Mouse (Mus musculus) regulatory T cell (primary cell): ENCODE data around the gene Tmem221.

ENCODE experiments used
- in situ Hi-C: fragments of 300-600 bp; cut with MboI, MseI; formaldehyde crosslinking; loops from one replicate; pipeline ENCODE4 v1.15.1; 2025; ENCODE audit warnings: high pct_unique_total_duplicates

Gene Tmem221

GRCm38 (mm10) chr8:71558071-71558957, at the start of gene Tmem221:
Tmem221 (minus strand) TSS chr8:71558871.
- in situ Hi-C loops: no loop called here

DNA sequence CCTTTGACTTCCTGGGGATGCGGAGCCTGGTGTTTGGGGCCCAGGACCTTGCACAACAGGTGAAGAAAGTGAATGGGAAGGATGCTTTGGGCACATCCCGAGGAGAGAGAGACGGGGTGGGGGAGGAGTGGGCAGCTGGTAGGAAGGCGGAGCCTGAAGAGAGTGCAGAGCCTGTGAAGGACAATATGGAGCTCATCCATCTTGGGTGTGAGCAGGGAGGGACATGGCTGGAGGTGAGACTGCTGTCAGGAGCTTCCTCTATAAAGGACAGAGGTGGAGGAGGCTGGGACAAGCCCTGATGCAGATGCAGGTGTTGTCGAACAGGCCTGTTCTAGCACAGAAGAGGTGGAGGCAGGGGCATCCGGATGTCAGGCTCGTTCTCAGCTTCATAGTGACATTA, 45.4 kb upstream of the Tmem221 start:
- in situ Hi-C loops: no loop called here

GRCm38 (mm10) chr8:71602666-71603334, 44.1 kb upstream of the Tmem221 start:
- in situ Hi-C loops: no loop called here

- in situ Hi-C loops: no loop called here
Measured at GRCm38 (mm10) chr8:71601939-71602665, 43.4 kb upstream of the Tmem221 start.

GRCm38 (mm10) chr8:71598841-71599240, 40.2 kb upstream of the Tmem221 start:
- in situ Hi-C loops: no loop called here

DNA sequence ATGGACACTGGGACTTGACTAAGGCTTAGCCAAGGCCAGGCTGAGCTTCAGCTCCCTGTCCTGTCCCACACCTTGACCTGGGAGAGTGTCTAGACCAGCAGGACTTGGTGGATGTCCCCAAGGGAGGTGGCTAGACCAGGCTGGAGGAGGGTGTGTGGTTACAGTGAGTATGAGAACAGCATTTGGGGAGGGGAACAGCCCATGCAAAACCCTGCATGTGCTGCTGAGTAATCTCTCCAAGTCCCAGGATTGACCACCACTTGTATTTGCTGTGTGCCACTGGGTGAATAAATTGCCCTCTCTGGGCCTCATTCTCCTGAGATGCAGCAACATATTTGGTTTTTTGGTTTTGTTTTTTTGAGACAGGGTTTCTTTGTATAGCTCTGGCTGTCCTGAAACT, 39.7 kb upstream of the Tmem221 start:
- in situ Hi-C loops: no loop called here

- in situ Hi-C loops: no loop called here
Measured at GRCm38 (mm10) chr8:71597451-71597850, 38.8 kb upstream of the Tmem221 start, which contains the start of gene Fam129c. Fam129c (plus strand) TSS chr8:71597648.

DNA sequence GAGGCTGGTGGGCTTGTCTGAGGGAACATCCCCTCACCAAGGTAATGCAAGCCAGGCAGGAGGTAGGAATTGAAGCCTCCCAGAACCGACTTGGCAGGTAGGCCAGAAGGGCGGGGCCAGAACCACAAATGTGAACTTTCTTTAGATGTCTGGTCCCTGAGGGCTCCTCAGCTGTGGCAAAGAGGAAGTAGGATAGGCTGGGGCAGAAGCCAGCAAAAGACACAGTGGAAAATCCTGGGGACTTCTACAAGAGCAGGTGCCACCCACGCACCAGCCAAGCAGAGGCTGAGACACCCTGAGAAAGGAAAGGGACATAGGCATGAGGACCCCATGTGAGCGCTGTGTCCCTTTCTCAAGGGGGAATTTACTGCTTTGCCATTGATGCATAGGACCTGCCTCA, 38.1 kb upstream of the Tmem221 start:
- in situ Hi-C loops: no loop called here

DNA sequence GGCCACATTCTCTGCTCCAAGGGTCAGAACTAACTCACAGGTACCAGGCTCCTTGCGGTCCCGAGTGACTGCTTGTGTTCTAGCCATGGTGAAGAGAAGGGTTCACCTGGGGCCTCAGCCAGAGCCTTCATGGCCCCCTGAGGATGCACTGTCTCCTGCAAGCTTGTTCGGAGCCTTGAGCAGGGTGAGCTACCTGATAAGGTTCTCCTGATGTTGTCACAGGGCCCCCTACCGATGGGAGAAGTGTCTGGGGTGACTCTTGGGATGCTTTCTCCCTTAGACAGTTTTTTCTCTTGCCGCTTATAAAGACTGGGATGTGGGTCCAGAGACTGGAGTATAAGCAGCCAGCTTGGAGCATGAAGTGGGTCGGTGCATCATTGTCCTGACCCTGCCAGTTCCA, 37.7 kb upstream of the Tmem221 start:
- in situ Hi-C loops: no loop called here

DNA sequence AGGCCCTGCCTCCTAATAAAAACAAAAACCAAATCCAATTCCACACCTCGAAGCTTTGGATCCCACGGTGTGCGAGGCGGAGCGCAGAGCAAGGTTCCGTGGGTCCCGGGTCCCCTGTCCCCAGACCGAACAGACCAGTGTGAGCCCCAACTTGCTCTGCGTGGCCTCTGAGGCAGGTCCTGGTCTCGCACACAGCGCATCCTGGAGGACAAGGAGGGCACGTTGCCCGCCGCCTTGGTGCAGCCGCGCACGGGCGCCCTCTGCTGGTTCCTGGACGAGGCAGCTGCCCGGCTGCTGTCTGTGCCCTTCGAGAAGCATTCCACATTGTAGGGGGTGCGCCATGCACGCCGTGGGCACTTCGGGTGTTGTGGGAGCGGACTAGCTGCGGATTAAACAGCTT, 37.2 kb upstream of the Tmem221 start:
- in situ Hi-C loops: no loop called here

DNA sequence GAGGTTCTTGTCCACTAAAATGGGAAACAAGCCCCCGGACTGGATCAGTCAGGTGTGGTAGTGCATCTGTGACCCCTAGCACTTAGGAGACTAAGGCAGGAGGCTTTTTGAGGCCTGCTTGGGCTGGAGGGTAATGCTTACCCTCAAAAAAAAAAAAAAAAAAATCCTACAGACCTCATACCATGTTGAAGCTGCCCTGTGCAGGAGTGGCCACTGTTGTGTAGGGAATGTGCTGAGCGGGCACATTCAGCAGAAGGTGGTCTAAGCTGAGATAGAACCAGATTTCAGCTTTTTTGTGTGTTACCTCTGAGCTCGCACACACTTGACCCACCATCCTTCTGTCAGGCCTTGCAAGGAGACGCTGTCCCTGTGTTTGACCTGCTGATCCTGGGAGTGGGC, 35.7 kb upstream of the Tmem221 start:
- in situ Hi-C loops: no loop called here

GRCm38 (mm10) chr8:71593556-71594323, 35.1 kb upstream of the Tmem221 start:
- in situ Hi-C loops: no loop called here

GRCm38 (mm10) chr8:71592374-71593170, 33.9 kb upstream of the Tmem221 start:
- in situ Hi-C loops: no loop called here

DNA sequence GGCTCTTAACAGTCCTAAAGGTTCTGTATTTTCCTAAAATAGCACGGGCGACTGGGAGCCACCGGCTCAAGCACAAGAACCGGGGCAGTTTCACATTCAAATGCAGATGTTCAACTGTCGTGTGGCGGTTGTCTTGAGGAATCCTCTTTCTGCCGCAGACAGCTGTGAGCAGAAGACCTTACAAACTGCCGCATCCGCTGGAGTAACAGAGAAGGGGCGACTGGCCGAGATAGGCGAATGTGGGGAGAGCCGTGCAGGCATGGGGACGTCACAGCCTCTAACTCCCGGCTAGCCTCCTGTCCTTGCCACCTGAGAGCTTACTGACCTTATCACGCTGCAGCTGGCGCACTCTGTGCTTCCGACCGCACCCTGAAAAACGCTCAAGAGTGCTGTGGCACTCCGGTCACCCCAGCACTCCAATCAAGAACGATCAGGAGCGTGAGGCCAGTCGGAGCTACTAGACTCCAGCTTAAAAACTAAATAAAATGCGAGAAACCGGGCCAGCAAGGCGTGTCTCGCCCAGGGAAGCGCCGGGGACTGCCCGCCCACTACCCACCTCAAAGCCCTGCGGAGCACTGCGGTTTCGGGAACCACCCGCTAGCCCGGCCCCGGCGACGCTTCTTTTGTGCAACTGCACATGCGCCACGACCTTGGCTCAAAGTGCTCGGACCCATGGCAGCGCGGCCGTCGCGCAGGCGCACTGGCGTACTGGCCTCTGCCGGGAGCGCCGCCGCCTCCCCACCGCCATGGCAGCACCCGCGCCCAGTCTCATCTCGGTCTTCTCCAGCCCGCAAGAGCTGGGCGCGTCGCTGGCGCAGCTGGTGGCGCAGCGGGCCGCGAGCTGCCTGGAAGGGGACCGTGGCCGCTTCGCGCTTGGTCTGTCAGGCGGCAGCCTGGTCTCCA, 33.1 kb upstream of the Tmem221 start, which contains the start of gene Pgls:
Gene Pgls, plus strand, starts transcription at position 706 of the 903 bp plus-strand sequence.
- in situ Hi-C loops: no loop called here

DNA sequence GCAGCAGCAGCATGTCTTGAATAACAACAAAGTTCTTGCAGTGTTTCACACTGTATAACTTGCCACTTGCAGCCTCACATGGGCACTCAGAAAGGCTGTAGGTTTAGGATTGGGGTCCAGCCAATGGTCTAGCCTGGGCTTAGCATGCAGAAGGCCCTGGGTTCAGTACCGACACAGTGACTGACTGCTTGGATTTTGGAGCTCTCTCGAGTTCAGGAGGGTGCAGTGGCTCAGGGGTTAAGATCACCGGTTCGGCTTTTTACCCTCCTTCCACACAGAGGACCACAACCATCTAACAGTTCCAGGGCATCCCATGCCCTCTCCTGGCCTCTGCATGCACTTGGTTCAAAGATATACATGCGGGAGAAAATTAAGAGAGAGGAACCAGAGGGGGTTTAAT, 32.3 kb upstream of the Tmem221 start:
- in situ Hi-C loops: no loop called here

DNA sequence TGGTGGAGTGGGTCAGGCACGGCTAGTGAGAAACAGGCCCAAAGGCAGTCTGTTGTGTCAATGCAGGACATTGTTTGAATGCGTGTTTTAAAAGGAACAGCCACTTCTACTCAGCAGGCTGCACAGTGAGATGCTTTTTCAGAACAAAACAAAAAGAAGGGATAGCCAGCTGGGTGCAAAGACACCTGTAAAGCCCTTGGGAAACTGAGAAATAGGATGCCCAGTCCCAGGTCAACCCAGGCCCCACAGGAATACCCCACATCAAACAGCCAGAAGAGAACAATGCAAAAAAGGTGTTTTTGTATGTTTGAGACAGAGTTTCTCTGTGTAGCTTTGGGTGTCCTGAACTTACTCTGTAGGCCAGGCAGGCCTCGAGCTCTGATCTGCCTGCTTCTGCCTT, 30.1 kb upstream of the Tmem221 start:
- in situ Hi-C loops: no loop called here

DNA sequence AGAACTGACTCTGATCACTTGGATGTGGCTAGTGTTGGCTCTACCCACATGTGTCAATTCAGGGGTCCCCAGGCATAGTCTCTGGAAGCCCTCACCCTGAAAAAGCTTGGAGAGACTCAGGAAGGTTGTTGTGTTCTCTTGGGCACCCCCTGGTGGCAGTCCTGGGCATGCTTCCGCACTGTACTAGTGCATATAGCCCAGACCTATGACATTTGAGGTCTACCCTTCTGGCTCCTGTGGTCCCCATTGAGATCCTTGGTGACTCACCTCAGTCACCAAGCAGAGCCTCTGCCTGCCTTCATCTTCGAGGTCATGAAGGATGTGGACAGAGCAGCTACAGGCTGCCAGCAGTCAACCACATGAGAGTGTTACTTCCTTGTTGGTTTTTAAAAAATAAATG, 28.2 kb upstream of the Tmem221 start:
- in situ Hi-C loops: no loop called here

DNA sequence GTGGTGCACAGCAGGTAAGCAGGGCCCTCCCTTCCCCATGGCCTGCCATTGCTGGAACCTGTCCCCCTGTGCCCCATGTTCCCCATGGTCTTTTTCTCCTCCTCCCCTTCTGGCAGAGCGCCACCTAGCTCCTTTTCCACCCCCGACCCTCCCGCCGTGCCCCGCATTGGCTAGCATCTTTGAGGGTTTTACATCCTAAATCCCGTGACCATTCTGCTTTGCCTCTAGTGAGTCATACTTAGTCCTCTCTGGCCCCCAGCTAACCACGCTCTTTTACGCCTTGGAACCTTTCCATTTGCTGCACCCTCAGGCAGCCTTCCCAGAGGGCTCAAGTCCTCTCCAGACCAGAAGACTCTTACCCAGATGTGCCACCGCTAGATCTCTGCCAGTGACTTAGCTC, 21.5 kb upstream of the Tmem221 start:
- in situ Hi-C loops: no loop called here

- in situ Hi-C loops: no loop called here
Measured at GRCm38 (mm10) chr8:71579476-71579875, 20.8 kb upstream of the Tmem221 start.

GRCm38 (mm10) chr8:71579009-71579408, 20.3 kb upstream of the Tmem221 start:
- in situ Hi-C loops: no loop called here
